Mouse (Mus musculus): ENCODE measurements around the gene Myo9b. TPM values are rescaled to one million over a fixed set of nuclear protein-coding genes. Genes with fewer than 3 reads are reported as not detected.

Myo9b gene
- polyA plus RNA-seq, 1 experiment from 2014 or later: 20.3 TPM

DNA sequence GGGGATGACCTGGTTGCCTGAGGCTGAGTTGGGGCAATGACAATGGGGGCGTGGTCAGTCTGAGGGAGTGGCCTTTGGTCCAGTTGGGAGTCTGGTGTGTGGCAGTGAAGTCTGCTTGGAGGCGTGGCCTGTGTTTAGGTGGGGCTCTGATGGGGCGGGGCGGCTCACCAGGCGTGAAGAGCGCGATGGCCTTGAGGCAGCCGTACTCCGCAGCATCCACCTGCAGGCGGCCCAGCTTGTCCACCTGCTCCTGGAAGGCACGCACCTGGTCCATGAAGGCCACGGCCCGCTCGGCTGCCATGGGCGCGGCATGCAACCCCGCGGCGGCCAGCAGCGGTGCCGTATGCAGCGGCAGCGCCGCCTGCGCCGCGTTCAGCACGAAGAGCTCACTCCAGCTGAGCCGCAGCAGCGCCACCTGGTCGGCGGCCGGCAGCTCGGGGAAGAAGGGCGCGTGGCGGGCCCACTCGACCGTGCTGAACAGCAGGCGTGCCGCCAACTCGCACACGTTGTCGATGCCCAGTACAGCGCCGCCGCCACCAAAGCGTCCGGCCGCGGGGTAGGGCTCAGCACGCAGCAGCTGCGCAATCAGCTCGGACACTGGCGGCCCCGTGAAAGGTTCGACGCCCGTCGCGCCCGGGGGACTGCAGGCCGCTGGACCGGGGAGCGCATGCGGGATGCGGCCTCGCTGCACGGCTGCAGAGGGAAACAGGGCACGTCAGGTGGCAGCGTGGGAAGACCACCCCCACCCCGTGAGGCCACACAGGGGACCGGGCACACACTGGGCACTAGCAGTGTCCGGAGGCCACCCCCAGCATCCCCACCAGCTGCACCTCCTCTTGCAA, 103.3 kb downstream of the Myo9b start:
- H3K27me3 ChIP-seq (ENCODE audit: control insufficient read depth, insufficient read depth, low read depth, low read length): no peaks in the 10 kb centered on the region
- peak; percentile 12 for ATAC-seq (ENCODE audit: low read depth)
- H3K36me3 ChIP-seq (ENCODE audit: control insufficient read depth, insufficient read depth, low read length): peaks cover 34% of the 10 kb centered on the region
- H3K4me3 ChIP-seq (ENCODE audit: low read length): peak overlapping the region; percentile 18
- H3K4me1 ChIP-seq (replicated peaks; ENCODE audit: control insufficient read depth, insufficient read depth, low read length): peaks cover 41% of the 10 kb centered on the region
- no peaks in the 10 kb centered on the region for H3K9me3 ChIP-seq (ENCODE audit: control insufficient read depth, low read length)
- peak overlapping the region; percentile 49 for H3K4me2 ChIP-seq (ENCODE audit: low read depth, low read length)
- H3K27ac ChIP-seq (ENCODE audit: low read length): peak overlapping the region; percentile 42
- 12% methylated on average over 68 of the region's 74 CpGs for WGBS
- peak overlapping the region; percentile 44; the same call in 1 of the 2 replicates for H3K9ac ChIP-seq (ENCODE audit: low read length)

DNA sequence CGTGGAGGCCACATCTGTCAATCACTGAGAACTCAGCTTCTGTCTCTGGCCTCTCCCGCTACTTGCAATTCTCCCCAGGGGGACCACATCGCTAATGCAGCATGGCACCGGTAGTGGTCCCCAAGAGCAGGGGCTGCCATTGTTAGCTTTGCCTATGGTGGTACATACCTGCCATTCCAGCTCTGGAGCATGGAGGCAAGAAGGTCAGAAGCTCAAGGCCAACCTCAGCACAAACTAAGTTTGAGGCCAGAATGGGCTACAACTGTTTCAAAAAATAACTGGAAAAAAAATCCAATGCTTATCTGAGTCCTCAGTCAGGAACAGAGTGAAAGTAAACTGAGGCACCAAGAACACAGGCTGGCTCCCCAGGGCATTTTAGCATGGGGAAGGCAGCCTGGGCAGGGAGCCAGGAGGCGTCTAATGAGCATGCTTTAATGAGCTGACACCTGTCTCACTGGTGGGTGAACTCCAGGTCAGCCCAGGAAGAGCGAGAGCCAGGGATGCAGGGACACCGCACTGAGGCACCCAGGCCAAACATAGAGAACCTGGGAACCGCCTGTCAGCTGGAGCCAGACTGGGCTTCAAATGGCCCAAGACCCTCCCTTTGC, 104.0 kb downstream of the Myo9b start:
- Histone ChIP-seq H3K4me2 (ENCODE audit: low read depth, low read length) (peak overlapping the region; percentile 49), H3K4me1 (replicated peaks; ENCODE audit: control insufficient read depth, insufficient read depth, low read length) (peaks cover 41% of the 10 kb centered on the region), H3K9me3 (ENCODE audit: control insufficient read depth, low read length) (no peaks in the 10 kb centered on the region), H3K27ac (ENCODE audit: low read length) (peak overlapping the region; percentile 42), H3K36me3 (ENCODE audit: control insufficient read depth, insufficient read depth, low read length) (peaks cover 34% of the 10 kb centered on the region), H3K4me3 (ENCODE audit: low read length) (no peak overlapping the region; the same call in 1 of the 2 replicates), H3K9ac (ENCODE audit: low read length) (peak overlapping the region; percentile 44; the same call in 1 of the 2 replicates), H3K27me3 (ENCODE audit: control insufficient read depth, insufficient read depth, low read depth, low read length) (no peaks in the 10 kb centered on the region)
- ATAC-seq (ENCODE audit: low read depth): no peak
- 53% methylated on average over 8 of the region's 8 CpGs for WGBS

DNA sequence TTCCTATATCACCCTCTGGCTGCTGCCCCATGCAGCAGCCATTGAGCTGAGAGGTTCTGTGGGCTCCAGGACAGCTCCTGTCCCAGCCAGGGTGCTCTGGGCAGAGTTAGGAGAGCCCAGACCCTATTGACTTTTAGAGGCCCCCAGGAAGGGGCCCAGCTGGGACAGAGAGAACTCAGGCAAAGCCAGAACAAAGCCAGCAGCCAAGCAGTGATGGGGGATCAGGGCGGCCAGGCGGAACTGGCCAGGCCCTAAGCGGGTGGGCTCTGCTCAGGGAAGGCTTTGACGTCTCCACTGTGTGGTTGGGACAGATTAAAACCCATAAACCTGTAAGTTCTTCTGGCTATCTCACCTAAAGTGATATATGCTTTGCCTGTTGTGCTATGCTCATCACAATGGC, 106.5 kb downstream of the Myo9b start:
- Histone ChIP-seq H3K4me3 (ENCODE audit: low read length) (peak overlapping the region; percentile 99), H3K4me2 (ENCODE audit: low read depth, low read length) (peak overlapping the region; percentile 75), H3K9ac (ENCODE audit: low read length) (peak overlapping the region; percentile 95), H3K36me3 (ENCODE audit: control insufficient read depth, insufficient read depth, low read length) (peaks cover 23% of the 10 kb centered on the region), H3K27ac (ENCODE audit: low read length) (no peak overlapping the region), H3K4me1 (replicated peaks; ENCODE audit: control insufficient read depth, insufficient read depth, low read length) (peaks cover 56% of the 10 kb centered on the region), H3K27me3 (ENCODE audit: control insufficient read depth, insufficient read depth, low read depth, low read length) (no peaks in the 10 kb centered on the region), H3K9me3 (ENCODE audit: control insufficient read depth, low read length) (no peaks in the 10 kb centered on the region)
- no peak for ATAC-seq (ENCODE audit: low read depth)
- WGBS: 74% methylated on average over 4 of the region's 4 CpGs

DNA sequence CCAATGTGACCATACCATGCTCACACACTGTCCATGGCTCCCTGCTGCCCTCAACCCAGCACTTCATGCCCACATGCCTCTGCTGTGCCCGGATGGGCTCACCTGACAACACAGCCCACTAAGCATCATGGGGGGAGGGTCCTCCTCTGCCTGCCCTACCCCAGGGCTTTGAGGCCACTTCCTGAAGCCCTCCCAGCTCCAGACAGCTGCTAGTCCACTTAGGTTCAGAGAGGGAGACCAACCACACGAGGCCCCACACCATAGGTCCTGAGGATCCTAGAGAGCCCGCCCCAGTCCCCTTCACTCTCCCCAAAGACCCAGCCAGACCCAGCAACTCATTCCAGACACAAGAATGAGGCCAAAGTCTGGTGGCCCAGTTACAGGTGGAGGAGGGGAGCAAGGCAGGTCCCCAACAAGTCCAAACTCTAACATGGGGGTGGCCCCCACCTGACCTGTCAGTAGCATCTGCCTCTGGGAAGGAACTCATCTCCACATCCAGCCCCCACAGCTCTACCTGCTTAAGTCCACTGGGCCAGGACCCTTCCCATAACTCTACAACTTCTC, 107.1 kb downstream of the Myo9b start:
- Histone ChIP-seq H3K4me2 (ENCODE audit: low read depth, low read length) (peak overlapping the region; percentile 75), H3K4me1 (replicated peaks; ENCODE audit: control insufficient read depth, insufficient read depth, low read length) (peaks cover 56% of the 10 kb centered on the region), H3K9me3 (ENCODE audit: control insufficient read depth, low read length) (no peaks in the 10 kb centered on the region), H3K4me3 (ENCODE audit: low read length) (peak overlapping the region; percentile 99), H3K27ac (ENCODE audit: low read length) (no peak overlapping the region), H3K27me3 (ENCODE audit: control insufficient read depth, insufficient read depth, low read depth, low read length) (no peaks in the 10 kb centered on the region), H3K9ac (ENCODE audit: low read length) (peak overlapping the region; percentile 95), H3K36me3 (ENCODE audit: control insufficient read depth, insufficient read depth, low read length) (peaks cover 19% of the 10 kb centered on the region)
- WGBS: 37% methylated on average over 3 of the region's 3 CpGs
- ATAC-seq (ENCODE audit: low read depth): no peak

DNA sequence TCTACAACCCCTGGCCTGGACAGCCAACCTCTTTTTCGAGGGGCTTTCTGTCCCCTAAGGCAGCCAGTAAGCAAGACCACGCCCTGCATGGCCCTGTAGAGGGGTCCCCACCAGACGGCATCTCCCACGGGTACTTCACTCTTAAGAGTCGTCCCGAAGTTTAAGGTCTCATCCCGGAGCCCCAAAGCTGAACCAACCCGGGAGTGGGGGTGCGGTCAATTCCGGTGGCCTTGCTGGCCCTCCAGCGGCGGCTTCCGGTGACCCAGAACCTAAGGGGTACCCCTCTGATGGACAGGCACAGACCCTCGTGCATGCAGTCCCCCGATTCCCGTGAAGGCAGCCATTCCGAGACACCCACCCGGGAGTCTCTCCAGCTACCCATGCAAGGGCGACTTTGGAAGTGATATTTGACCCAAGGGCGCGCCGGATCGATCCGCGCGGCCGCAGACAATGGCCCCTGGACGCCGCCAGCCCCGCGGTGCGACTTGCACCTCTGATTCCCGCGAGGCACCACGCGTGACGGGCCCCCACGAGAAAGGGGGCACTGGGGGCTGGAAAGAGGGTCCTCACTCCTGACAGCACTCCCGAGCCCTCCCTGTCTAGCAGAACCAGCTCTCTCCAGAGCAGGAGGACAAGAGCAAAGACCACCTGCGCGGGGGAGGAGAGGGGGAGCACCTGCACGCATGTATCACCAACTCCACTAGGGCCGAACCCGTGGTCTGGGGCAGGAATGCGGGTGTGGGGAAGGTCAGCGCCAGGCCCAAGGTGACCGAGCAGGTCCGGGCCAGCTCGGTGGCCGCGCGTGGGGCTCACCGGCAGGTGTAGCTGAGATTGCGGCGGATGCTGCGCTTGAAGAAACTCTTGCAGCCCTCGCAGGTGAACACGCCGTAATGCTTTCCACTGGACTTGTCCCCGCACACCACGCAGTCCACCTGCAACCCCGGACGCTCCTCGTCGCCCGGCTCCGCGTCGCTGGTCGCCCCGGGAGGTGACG, 108.0 kb downstream of the Myo9b start:
- no peak for ATAC-seq (ENCODE audit: low read depth)
- H3K4me2 ChIP-seq (ENCODE audit: low read depth, low read length): peak overlapping the region; percentile 75
- H3K9me3 ChIP-seq (ENCODE audit: control insufficient read depth, low read length): no peaks in the 10 kb centered on the region
- no peaks in the 10 kb centered on the region for H3K27me3 ChIP-seq (ENCODE audit: control insufficient read depth, insufficient read depth, low read depth, low read length)
- H3K36me3 ChIP-seq (ENCODE audit: control insufficient read depth, insufficient read depth, low read length): peaks cover 12% of the 10 kb centered on the region
- WGBS: under 1% methylated on average over 68 of the region's 72 CpGs
- H3K4me1 ChIP-seq (replicated peaks; ENCODE audit: control insufficient read depth, insufficient read depth, low read length): peaks cover 51% of the 10 kb centered on the region
- peak overlapping the region; percentile 96 for H3K27ac ChIP-seq (ENCODE audit: low read length)
- peak overlapping the region; percentile 95 for H3K9ac ChIP-seq (ENCODE audit: low read length)
- H3K4me3 ChIP-seq (ENCODE audit: low read length): peak overlapping the region; percentile 99

DNA sequence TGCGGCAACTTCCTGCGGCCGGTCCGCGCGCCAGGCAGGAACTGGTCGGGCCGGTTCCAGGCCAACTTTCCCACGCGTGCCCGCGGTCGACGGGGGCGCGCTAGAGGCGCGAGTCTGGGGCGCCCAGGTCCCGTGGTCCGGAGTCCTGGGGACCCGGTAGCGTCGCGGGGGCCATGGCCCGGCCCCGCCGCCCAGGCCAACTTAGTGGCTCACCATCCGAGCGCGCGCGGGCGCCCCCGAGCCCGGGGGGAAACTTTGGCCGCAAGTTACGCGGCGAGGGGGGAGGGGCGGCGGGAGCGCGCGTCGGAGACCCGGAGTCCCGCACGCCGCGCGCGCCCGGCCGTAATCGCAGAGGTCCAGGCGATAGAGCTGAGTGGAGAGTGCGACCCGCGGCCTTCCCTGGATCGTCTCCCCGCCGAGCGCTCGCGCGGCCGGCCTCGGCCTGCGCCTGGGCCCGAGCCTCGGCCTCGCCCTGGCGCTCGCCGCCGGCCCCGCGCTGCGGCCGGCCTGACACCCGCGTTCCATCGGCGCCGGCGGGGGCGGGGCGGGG, 109.0 kb downstream of the Myo9b start, which contains the start of gene Nr2f6:
Nr2f6 (minus strand) TSS at position 540 of the 550 bp plus-strand sequence.
- peak within 1 kb of the TSS; percentile 99 for H3K4me3 ChIP-seq (ENCODE audit: low read length)
- H3K4me2 ChIP-seq (ENCODE audit: low read depth, low read length): peak within 1 kb of the TSS; percentile 75
- peak within 1 kb of the TSS; percentile 95 for H3K9ac ChIP-seq (ENCODE audit: low read length)
- H3K9me3 ChIP-seq (ENCODE audit: control insufficient read depth, low read length): no peaks in the 10 kb centered on the region
- H3K4me1 ChIP-seq (replicated peaks; ENCODE audit: control insufficient read depth, insufficient read depth, low read length): peaks cover 41% of the 10 kb centered on the region
- H3K27ac ChIP-seq (ENCODE audit: low read length): peak within 1 kb of the TSS; percentile 96
- WGBS: under 1% methylated on average over 60 of the region's 89 CpGs
- peaks cover 8% of the 10 kb centered on the region for H3K36me3 ChIP-seq (ENCODE audit: control insufficient read depth, insufficient read depth, low read length)
- no peaks in the 10 kb centered on the region for H3K27me3 ChIP-seq (ENCODE audit: control insufficient read depth, insufficient read depth, low read depth, low read length)
- ATAC-seq (ENCODE audit: low read depth): peak; percentile 58

DNA sequence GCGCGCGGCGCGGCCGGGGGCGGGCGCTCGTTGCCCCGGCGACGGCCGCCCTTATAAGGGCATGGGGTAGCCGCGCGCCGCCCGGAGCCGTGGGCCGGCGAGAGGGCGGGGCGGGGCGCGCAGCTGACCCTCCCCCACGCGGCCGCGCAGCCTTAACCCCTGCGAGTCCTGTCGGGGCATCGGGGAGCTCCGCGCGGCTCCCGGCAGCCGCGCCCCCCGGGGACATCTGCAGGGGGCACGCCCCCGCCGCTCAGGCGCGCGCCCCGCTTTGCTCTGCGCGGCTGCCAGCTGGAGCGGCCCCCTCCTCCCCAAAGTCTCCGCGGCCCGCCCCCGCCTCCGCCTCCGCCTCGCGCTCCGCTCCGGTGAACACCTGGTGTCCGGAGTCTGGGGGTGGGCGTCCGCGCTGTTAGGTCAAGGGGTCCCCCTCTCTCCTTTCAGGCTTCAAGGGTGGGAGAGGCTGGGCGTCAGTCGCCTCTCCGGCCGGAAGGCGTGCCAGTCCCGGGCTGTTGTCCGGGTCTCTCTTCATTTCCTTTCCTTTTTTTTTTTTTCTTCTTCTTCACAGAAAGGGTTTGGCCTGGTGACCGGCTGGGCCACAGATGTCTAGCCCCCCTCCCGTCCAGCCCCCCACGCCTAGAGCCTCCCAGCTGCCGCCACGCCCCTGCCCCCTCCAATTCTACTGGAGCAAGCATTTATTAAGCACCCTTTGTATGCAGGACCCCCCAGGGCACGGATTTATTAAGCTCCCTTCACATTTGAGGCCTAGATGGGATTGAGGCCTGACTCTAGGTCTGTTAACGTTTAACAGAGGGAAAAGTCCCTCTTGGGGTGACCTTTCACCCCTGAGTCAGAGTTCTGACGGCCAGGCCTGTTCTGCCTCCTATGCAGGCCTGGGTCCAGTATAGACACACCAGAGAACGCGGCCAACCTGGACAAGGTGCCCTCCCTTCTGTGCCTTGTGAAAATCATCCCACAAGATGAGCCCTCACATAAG, 109.8 kb downstream of the Myo9b start:
- Histone ChIP-seq H3K4me3 (ENCODE audit: low read length) (peak overlapping the region; percentile 99), H3K27me3 (ENCODE audit: control insufficient read depth, insufficient read depth, low read depth, low read length) (no peaks in the 10 kb centered on the region), H3K9ac (ENCODE audit: low read length) (peak overlapping the region; percentile 95), H3K36me3 (ENCODE audit: control insufficient read depth, insufficient read depth, low read length) (peaks cover 7% of the 10 kb centered on the region), H3K4me2 (ENCODE audit: low read depth, low read length) (peak overlapping the region; percentile 75), H3K27ac (ENCODE audit: low read length) (peak overlapping the region; percentile 96), H3K9me3 (ENCODE audit: control insufficient read depth, low read length) (no peaks in the 10 kb centered on the region), H3K4me1 (replicated peaks; ENCODE audit: control insufficient read depth, insufficient read depth, low read length) (peaks cover 34% of the 10 kb centered on the region)
- ATAC-seq (ENCODE audit: low read depth): peak; percentile 95
- 3% methylated on average over 49 of the region's 80 CpGs for WGBS

All from lung, embryonic 16.5 days (tissue).